Mouse (Mus musculus) kidney, adult 2 months (tissue): Measurements from ENCODE around the gene Neurl4.
"Not testable (repeated sequence)": the region's sequence is repeated elsewhere in the genome, so short reads cannot be mapped to it uniquely, and the experiment has no call there.

Experiments used
- CTCF ChIP-seq: fragments of 200-500 bp; conservative IDR thresholded peaks from 2 replicates; pipeline ENCODE4 v1.5.1; 2011; ENCODE audit warnings: low read depth, mild to moderate bottlenecking, control low read depth, low read length, moderate library complexity, mixed read lengths; ENCODE audit not compliant: insufficient read depth, insufficient read length
- POLR2A ChIP-seq: fragments of 200-500 bp; IDR thresholded peaks from one replicate; pipeline ENCODE4 v1.6.1; 2011; ENCODE audit warnings: low read depth, low read length, control low read depth

DNA sequence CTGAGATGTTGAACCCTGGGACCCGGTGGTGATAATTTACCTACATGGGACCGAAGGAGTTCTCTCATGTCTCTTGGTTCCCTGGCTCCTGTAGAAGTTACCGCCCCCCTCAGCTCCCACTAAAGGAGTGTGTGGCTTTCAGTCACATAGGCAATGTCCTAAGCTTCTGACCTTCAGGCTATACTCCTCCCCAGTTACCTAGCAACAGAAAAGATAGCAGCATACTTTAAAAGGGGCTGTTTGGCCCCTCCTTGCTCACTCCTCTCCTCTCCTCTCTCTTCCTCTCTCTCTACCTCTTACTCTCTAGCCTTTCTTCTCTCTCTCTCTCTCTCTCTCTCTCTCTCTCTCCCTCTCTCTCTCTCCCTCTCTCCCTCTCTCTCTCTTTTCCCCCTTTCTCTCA, 37.1 kb upstream of the Neurl4 start:
- TF ChIP-seq POLR2A, CTCF: not testable (repeated sequence)
